Mouse (Mus musculus) kidney, postnatal 14 days (tissue): ENCODE results near the gene U2af2.

ENCODE experiments used
- DNase-seq: peaks from one replicate; pipeline ENCODE4 v3.0.0; 2022; ENCODE audit warnings: mixed read lengths

The U2af2 gene

DNA sequence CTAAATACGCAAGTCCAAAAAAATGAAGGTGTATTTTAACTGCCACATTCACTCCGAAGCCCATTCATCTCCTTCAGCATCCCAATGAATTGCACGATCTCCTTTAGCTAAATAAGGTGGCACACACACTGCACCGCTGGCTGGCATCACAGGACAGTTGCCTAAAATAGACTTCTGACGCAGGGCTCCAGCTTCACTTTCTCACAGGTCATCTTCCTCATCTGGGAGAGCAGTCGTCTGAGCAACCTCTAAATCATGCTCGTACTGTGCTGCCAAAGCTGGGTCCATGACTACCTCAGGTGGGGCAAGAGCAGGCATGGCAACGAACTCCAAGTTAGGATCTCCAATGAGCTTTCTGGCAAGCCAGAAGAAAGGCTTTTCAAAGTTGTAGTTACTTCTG is 63.1 kb downstream of the U2af2 start:
- no peak for DNase-seq

GRCm38 (mm10) chr7:5125549-5126406 is 63.8 kb downstream of the U2af2 start, which contains the start of gene Rasl2-9:
Rasl2-9 (minus strand) TSS chr7:5125950.
- DNase-seq: peak; percentile 84
